Mouse (Mus musculus): Measurements from ENCODE around the gene Pcyt2.

GRCm38 (mm10) chr11:120580871-120581331, 36.8 kb downstream of the Pcyt2 start:
- TF ChIP-seq CTCF (IDR thresholded peaks at IDR 0.05; ENCODE audit: low read depth, low read length) (no peak), GATA1 (IDR thresholded peaks at IDR 0.05; ENCODE audit: borderline replicate concordance, low read length) (no peak), POLR2AphosphoS5 (IDR thresholded peaks at IDR 0.05; ENCODE audit: insufficient replicate concordance, low read depth, low read length) (no peak)
